Mouse (Mus musculus) urinary bladder, postnatal 14 days (tissue): ENCODE measurements around the gene Hes6.
A peak's percentile ranks its signal among the peaks of the same experiment; 100 is the strongest.

ENCODE experiments used
- DNase-seq: peaks from one replicate; pipeline ENCODE4 v3.0.0; 2021; ENCODE audit warnings: low spot score

Gene Hes6

GRCm38 (mm10) chr1:91405406-91406169, 8.2 kb downstream of the Hes6 start:
- no peak for DNase-seq

- DNase-seq = no peak
Observed at GRCm38 (mm10) chr1:91404976-91405375, 8.9 kb downstream of the Hes6 start.

GRCm38 (mm10) chr1:91398260-91399062, 15.4 kb downstream of the Hes6 start, which contains the start of gene Ilkap:
Gene Ilkap (minus strand): TSS chr1:91398815.
- peak; percentile 80 for DNase-seq

- DNase-seq = no peak
Observed at GRCm38 (mm10) chr1:91397927-91398259, 15.9 kb downstream of the Hes6 start.

GRCm38 (mm10) chr1:91390369-91390768, 23.5 kb downstream of the Hes6 start:
- DNase-seq = no peak

- DNase-seq = no peak
Observed at GRCm38 (mm10) chr1:91381091-91381471, 32.8 kb downstream of the Hes6 start.

- DNase-seq = peak; percentile 79
Observed at GRCm38 (mm10) chr1:91380453-91381090, 33.3 kb downstream of the Hes6 start.

GRCm38 (mm10) chr1:91373414-91373835, 40.4 kb downstream of the Hes6 start:
- no peak for DNase-seq

GRCm38 (mm10) chr1:91370055-91370454, 43.8 kb downstream of the Hes6 start:
- DNase-seq = no peak

GRCm38 (mm10) chr1:91369408-91369807, 44.4 kb downstream of the Hes6 start:
- no peak for DNase-seq

- no peak for DNase-seq
Observed at GRCm38 (mm10) chr1:91367295-91367694, 46.5 kb downstream of the Hes6 start.

GRCm38 (mm10) chr1:91366215-91367108, 47.4 kb downstream of the Hes6 start, which contains the start of gene Erfe:
Gene Erfe (plus strand): TSS chr1:91366430.
- DNase-seq = peak; percentile 74

GRCm38 (mm10) chr1:91365816-91366214, 48.0 kb downstream of the Hes6 start:
- DNase-seq = no peak

GRCm38 (mm10) chr1:91364822-91365644, 48.8 kb downstream of the Hes6 start:
- no peak for DNase-seq

GRCm38 (mm10) chr1:91362113-91362512, 51.7 kb downstream of the Hes6 start:
- no peak for DNase-seq
